Mouse (Mus musculus) liver, postnatal 0 days (tissue): ENCODE data around the gene Pdia2. TPM values are rescaled to one million over a fixed set of nuclear protein-coding genes. Genes with fewer than 3 reads are reported as not detected.
"Not testable (repeated sequence)": the region's sequence is repeated elsewhere in the genome, so short reads cannot be mapped to it uniquely, and the experiment has no call there.

Source experiments
- ATAC-seq: fragments of 200-750 bp; cut with Nextera tagmentation; 2 replicates; pipeline ENCODE4 v1.8.0; 2017; ENCODE audit warnings: mild to moderate bottlenecking, moderate library complexity
- DNase-seq: peaks from one replicate; pipeline ENCODE4 v3.0.0-alpha.2; 2016
- H3K27ac ChIP-seq: fragments of 300-500 bp; sonication (generic); 2 replicates; pipeline ENCODE4 v1.5.1; 2014; ENCODE audit warnings: antibody characterized with exemption, moderate library complexity, mild to moderate bottlenecking, low read depth
- H3K27me3 ChIP-seq: fragments of 300-500 bp; sonication (generic); 2 replicates; pipeline ENCODE4 v1.6.1; 2014; ENCODE audit warnings: low read length, control low read depth, mixed read lengths; ENCODE audit not compliant: insufficient read depth
- H3K36me3 ChIP-seq: fragments of 300-500 bp; sonication (generic); replicated peaks from 2 replicates; pipeline ENCODE4 v1.6.1; 2014; ENCODE audit warnings: mild to moderate bottlenecking, control low read depth, low read length, moderate library complexity, mixed read lengths; ENCODE audit not compliant: insufficient read depth
- H3K4me1 ChIP-seq: fragments of 300-500 bp; sonication (generic); 2 replicates; pipeline ENCODE4 v1.6.1; 2014; ENCODE audit warnings: antibody characterized with exemption, mild to moderate bottlenecking, control low read depth; ENCODE audit not compliant: insufficient read depth
- H3K4me2 ChIP-seq: fragments of 300-500 bp; sonication (generic); 2 replicates; pipeline ENCODE4 v1.6.1; 2014; ENCODE audit warnings: low read depth, mild to moderate bottlenecking, low read length, moderate library complexity, mixed read lengths
- H3K4me3 ChIP-seq: fragments of 300-500 bp; sonication (generic); 2 replicates; pipeline ENCODE4 v1.5.1; 2014; ENCODE audit warnings: low read depth, low read length
- H3K9ac ChIP-seq: fragments of 300-500 bp; sonication (generic); replicated peaks from 2 replicates; pipeline ENCODE4 v1.6.1; 2014; ENCODE audit warnings: mild to moderate bottlenecking, moderate library complexity
- H3K9me3 ChIP-seq: fragments of 300-500 bp; sonication (generic); 2 replicates; pipeline ENCODE4 v1.6.1; 2016; ENCODE audit warnings: mild to moderate bottlenecking, control low read depth, low read length, mixed read lengths
- CTCF ChIP-seq: sonication (generic); IDR thresholded peaks from 2 replicates; pipeline ENCODE4 v1.5.1; 2016; ENCODE audit warnings: antibody characterized with exemption, low read depth
- EP300 ChIP-seq: IDR thresholded peaks from 2 replicates; pipeline ENCODE4 v1.6.1; 2016; ENCODE audit warnings: antibody characterized with exemption, low read depth, mild to moderate bottlenecking
- WGBS: fragments of 180-500 bp; shearing (Covaris S2); extraction: QIAGEN DNeasy Blood & Tissue Kit; methylation state at CpG from one replicate; pipeline ENCODE4 v1.1.7; 2014; ENCODE audit not compliant: insufficient replicate concordance; 5-methylcytosine and 5-hydroxymethylcytosine counted together
- polyA plus RNA-seq: library from polyadenylated mRNA; unstranded; fragments of >200 nt; fragmentation: Nextera tagmentation; extraction: Ambion mirVana; gene quantifications from 2 replicates; pipeline ENCODE4 v1.2.1, GENCODE M21; 2015

Gene Pdia2
- polyA plus RNA-seq, 1 experiment from 2014 or later, result 20.5 TPM

DNA sequence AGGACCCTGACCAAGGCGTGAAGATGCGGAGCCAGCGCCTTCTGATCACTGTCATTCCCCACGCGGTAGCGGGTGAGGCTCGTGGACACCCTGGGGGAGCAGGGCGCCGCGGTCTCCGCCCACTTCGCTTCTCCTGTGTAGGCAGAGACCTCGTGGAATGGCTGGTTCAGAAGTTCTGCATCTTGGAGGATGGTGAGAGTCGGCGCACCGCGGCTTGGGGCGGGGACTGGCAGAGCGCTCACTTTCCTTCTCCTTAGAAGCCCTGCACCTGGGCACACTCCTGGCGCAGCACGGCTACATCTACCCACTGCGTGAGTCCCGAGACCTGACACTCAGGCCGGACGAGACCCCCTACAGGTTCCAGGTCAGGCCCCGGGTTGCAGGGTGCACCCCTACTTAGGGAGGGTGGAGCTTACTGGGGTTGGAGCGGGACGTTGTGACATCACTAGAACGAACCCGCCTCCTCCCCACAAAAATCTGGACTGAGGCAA lies 4.5 kb upstream of the Pdia2 start:
- Histone ChIP-seq H3K27ac (no peak overlapping the region), H3K27me3 (peaks cover 44% of the 10 kb centered on the region), H3K9ac (peak overlapping the region; percentile 26; the same call in 1 of the 2 replicates), H3K4me2 (peak overlapping the region; percentile 83), H3K36me3 (no peaks in the 10 kb centered on the region; the same call in 1 of the 2 replicates), H3K9me3 (no peaks in the 10 kb centered on the region), H3K4me3 (peak overlapping the region; percentile 49), H3K4me1 (peaks cover 26% of the 10 kb centered on the region)
- WGBS, result 2% methylated on average over 30 of the region's 30 CpGs
- DNase-seq (no peak), ATAC-seq (no peak)
- TF ChIP-seq EP300 (no peak), CTCF (no peak)

DNA sequence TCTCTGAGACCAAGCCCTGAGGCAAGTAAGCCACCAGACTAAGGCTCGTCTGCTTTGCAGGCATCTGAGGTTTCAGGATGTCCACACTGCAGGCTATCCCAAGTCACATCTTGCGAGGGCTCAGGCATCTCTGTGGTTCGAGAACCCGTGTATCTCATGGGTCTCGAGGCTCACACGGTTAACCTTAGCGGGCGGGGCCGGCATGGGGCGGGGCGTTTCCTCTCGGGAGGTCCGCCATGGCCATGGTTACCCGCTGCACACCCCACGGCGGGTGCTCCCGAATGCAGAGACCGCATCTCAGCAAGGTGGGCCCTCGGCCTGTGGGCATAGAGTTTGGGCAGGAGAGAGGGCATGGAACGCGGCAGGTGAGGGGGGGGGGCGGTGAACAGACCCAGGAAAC lies 3.9 kb upstream of the Pdia2 start, which contains the start of gene Rgs11:
TSS of gene Rgs11 (plus strand) at position 215 of the 400 bp plus-strand sequence.
- under 1% methylated on average over 22 of the region's 22 CpGs for WGBS
- TF ChIP-seq CTCF (no peak), EP300 (no peak)
- peak within 1 kb of the TSS; percentile 49 for H3K4me3 ChIP-seq
- DNase-seq (peak; percentile 52), ATAC-seq (no peak)
- no peaks in the 10 kb centered on the region; the same call in 1 of the 2 replicates for H3K36me3 ChIP-seq
- H3K4me1 ChIP-seq, result peaks cover 26% of the 10 kb centered on the region
- peaks cover 44% of the 10 kb centered on the region for H3K27me3 ChIP-seq
- peak within 1 kb of the TSS; percentile 26; the same call in 1 of the 2 replicates for H3K9ac ChIP-seq
- H3K9me3 ChIP-seq, result no peaks in the 10 kb centered on the region
- H3K27ac ChIP-seq, result no peak within 1 kb of the TSS
- H3K4me2 ChIP-seq, result peak within 1 kb of the TSS; percentile 83

DNA sequence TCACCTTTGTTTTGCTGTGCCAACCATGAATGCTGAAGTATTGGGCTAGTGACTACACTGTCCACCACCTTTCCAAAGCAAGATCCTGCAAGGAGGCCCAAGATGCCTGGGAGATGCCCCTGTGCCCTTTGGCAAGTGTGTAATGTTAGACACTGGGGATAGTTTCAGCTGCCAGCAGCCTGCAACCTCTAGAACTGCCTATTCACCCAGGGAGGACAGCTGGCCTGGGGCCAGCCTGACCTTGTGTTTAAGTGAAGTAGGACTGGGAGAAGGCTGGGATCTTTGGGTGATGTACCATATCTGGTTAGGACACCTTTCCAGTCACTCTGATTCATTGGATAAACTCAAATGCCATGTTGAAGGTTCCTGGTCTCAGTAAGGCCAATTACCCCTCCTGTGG lies 3.1 kb upstream of the Pdia2 start:
- peaks cover 44% of the 10 kb centered on the region for H3K27me3 ChIP-seq
- H3K9ac ChIP-seq, result no peak overlapping the region
- no peak overlapping the region for H3K4me3 ChIP-seq
- no peak overlapping the region for H3K27ac ChIP-seq
- DNase-seq (no peak), ATAC-seq (no peak)
- TF ChIP-seq EP300 (no peak), CTCF (no peak)
- no peaks in the 10 kb centered on the region for H3K9me3 ChIP-seq
- H3K4me2 ChIP-seq, result no peak overlapping the region
- H3K36me3 ChIP-seq, result peaks cover 2% of the 10 kb centered on the region
- H3K4me1 ChIP-seq, result peaks cover 26% of the 10 kb centered on the region

DNA sequence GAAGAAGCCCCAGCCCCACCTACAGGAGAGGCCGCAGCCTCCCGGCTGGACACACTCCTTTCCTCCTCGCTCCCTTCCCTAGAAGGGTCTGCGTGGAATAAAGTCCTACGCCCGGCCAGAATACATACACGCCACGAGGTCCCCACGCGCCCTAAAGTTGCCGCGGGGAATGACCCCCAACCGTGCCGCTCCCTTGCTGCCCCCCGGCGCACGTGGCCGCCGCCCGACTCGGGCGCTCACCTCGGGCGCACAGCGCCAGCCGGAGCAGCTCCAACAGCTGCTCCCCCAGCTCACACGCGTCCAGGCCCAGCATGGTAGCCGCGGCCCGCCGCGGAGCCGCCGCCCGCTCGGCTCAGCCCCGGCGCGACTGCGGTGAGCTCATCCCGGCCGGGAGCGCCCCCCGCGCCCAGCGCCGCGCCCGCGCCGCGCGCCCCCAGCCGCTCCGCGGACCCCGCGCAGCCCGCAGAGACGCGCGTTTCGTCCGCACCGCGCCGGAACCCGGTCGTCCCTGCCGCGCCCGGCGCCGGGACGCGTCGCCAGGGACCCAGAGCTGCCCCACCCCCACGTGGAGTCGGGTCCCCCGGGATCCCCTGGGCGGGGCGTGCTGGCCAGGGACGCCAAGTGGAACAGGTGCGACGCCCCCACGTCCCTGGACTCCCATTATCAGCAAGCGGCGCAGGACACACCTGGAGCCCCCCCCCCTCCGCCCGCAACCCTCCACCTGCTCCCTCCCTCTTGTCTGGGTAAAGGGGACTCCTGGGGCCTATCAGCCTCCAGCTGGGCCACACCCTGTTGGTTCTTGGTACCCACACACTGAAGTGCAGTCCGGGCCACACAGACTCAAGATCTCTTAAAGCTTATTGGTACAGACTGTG lies 2.2 kb upstream of the Pdia2 start:
- Histone ChIP-seq H3K4me3 (peak overlapping the region; percentile 51), H3K27ac (no peak overlapping the region), H3K27me3 (peaks cover 44% of the 10 kb centered on the region), H3K9me3 (no peaks in the 10 kb centered on the region), H3K9ac (peak overlapping the region; percentile 59), H3K4me2 (peak overlapping the region; percentile 86), H3K4me1 (peaks cover 26% of the 10 kb centered on the region), H3K36me3 (peaks cover 6% of the 10 kb centered on the region)
- WGBS, result 2% methylated on average over 64 of the region's 92 CpGs
- DNase-seq (peak; percentile 55), ATAC-seq (peak; percentile 55)
- TF ChIP-seq CTCF (no peak), EP300 (no peak)

DNA sequence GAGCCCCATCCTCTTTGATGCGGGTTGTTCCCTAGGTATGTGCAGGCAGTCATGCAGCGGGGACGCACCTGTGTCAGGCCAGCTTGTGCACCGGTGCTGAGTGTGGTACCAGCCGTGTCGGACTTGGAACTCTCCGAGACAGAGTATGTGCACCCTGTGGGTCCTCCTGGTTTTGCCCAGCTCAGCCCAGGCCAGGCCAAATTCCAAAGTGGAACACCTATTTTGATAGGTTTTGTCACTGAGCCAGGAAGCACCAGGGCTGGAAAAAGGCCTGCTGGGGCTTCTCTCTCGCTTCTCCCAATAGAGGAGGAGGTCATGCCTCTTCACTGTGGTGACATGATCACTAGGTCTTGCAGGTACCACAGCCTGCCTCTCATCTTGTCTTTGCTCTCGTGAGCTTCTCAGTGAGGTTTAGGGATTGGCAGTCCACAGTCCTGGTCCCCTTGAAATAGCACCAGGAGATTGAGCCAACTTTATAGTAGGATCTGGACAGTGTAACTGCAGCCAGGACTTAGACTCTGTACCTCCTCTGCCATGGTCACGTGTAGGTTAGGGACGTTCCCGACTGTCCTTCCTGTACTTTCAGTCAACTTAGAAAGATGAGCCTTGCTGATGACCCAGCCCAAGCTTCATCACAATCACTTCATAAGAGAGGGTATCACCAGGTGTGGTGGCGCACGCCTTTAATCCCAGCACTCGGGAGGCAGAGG lies 6.3 kb downstream of the Pdia2 start:
- TF ChIP-seq CTCF, result no peak
- TF ChIP-seq EP300, result no peak
- no peak overlapping the region for H3K4me2 ChIP-seq
- no peaks in the 10 kb centered on the region for H3K9me3 ChIP-seq
- no peaks in the 10 kb centered on the region for H3K27me3 ChIP-seq
- H3K4me1 ChIP-seq, result no peaks in the 10 kb centered on the region
- no peak for DNase-seq
- no peak overlapping the region for H3K27ac ChIP-seq
- peaks cover 62% of the 10 kb centered on the region for H3K36me3 ChIP-seq
- WGBS, result 89% methylated on average over 15 of the region's 15 CpGs
- no peak overlapping the region for H3K9ac ChIP-seq
- H3K4me3 ChIP-seq, result no peak overlapping the region
- ATAC-seq, result no peak

DNA sequence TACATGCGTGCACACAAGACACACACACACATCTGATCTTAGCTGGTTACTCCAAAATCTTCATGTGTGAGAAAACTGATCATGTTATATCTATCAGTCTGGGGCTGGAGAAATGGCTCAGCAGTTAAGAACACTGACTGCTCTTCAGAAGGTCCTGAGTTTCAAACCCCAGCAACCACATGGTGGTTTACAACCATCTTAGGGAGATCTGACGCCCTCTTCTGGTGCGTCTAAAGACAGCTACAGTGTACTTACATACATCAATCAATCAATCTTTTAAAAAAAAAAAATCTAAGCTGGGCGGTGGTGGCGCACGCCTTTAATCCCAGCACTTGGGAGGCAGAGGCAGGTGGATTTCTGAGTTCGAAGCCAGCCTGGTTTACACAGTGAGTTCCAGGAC lies 7.4 kb downstream of the Pdia2 start:
- H3K4me3 ChIP-seq, ATAC-seq, H3K4me2 ChIP-seq, H3K27me3 ChIP-seq, H3K9me3 ChIP-seq, DNase-seq, H3K9ac ChIP-seq, H3K27ac ChIP-seq, H3K4me1 ChIP-seq: not testable (repeated sequence)
- H3K36me3 ChIP-seq, result peaks cover 67% of the 10 kb centered on the region
- peak; percentile 14; the same call in 1 of the 2 replicates for TF ChIP-seq CTCF
- 86% methylated on average over 7 of the region's 7 CpGs for WGBS
